Mouse (Mus musculus) monocyte, adult 2 months (primary cell): ENCODE measurements around the gene Bud13.
A peak's percentile ranks its signal among the peaks of the same experiment; 100 is the strongest.
"Not testable (repeated sequence)": the region's sequence is repeated elsewhere in the genome, so short reads cannot be mapped to it uniquely, and the experiment has no call there.

ENCODE experiments used
- DNase-seq, 2 experiments: peaks; one replicate each; pipeline ENCODE4 v3.0.0; 2022; ENCODE audit warnings: low spot score in 2 of 2, low read depth in 1 of 2

The Bud13 gene

GRCm38 (mm10) chr9:46298381-46298780 is 15.6 kb downstream of the Bud13 start:
- no peak for DNase-seq

GRCm38 (mm10) chr9:46302142-46302541 is 19.3 kb downstream of the Bud13 start:
- peak in 1 of 2 experiments; percentile 12 for DNase-seq

GRCm38 (mm10) chr9:46309121-46309520 is 26.3 kb downstream of the Bud13 start:
- DNase-seq, result no peak

- DNase-seq, result peak; percentile 10 to 29
Measured at GRCm38 (mm10) chr9:46314507-46314906, 31.7 kb downstream of the Bud13 start.

- DNase-seq, result no peak
Measured at GRCm38 (mm10) chr9:46314921-46315320, 32.1 kb downstream of the Bud13 start.

- DNase-seq, result no peak
Measured at GRCm38 (mm10) chr9:46315807-46316365, 33.1 kb downstream of the Bud13 start.

GRCm38 (mm10) chr9:46316388-46316787 is 33.6 kb downstream of the Bud13 start:
- DNase-seq, result no peak

GRCm38 (mm10) chr9:46316909-46317308 is 34.1 kb downstream of the Bud13 start:
- no peak for DNase-seq

- DNase-seq, result no peak
Measured at GRCm38 (mm10) chr9:46317957-46318356, 35.1 kb downstream of the Bud13 start.

GRCm38 (mm10) chr9:46319886-46320285 is 37.1 kb downstream of the Bud13 start, which contains the start of gene 4931429L15Rik:
TSS of gene 4931429L15Rik (minus strand) at chr9:46319986.
- not testable (repeated sequence) for DNase-seq

- DNase-seq, result no peak
Measured at GRCm38 (mm10) chr9:46320461-46320860, 37.7 kb downstream of the Bud13 start.

- DNase-seq, result no peak
Measured at GRCm38 (mm10) chr9:46326694-46327405, 44.0 kb downstream of the Bud13 start.

GRCm38 (mm10) chr9:46327706-46328571 is 45.1 kb downstream of the Bud13 start:
- no peak for DNase-seq

- no peak for DNase-seq
Measured at GRCm38 (mm10) chr9:46328572-46329249, 45.9 kb downstream of the Bud13 start.

GRCm38 (mm10) chr9:46329250-46329648 is 46.4 kb downstream of the Bud13 start:
- no peak for DNase-seq

GRCm38 (mm10) chr9:46329801-46330585 is 47.2 kb downstream of the Bud13 start:
- DNase-seq, result no peak

- DNase-seq, result no peak
Measured at GRCm38 (mm10) chr9:46330586-46330895, 47.7 kb downstream of the Bud13 start.

- DNase-seq, result no peak
Measured at GRCm38 (mm10) chr9:46331301-46331700, 48.5 kb downstream of the Bud13 start.

GRCm38 (mm10) chr9:46334471-46335025 is 51.7 kb downstream of the Bud13 start:
- no peak for DNase-seq

GRCm38 (mm10) chr9:46335461-46335995 is 52.7 kb downstream of the Bud13 start:
- no peak for DNase-seq
